Mouse (Mus musculus) inflammation-experienced regulatory T-cells, adult 6 months (primary cell): Measurements from ENCODE around the gene Nme7. TPM values are rescaled to one million over a fixed set of nuclear protein-coding genes. Genes with fewer than 3 reads are reported as not detected.
A peak's percentile ranks its signal among the peaks of the same experiment; 100 is the strongest.

ENCODE experiments used
- ATAC-seq: one replicate; pipeline ENCODE4 v1.8.0; 2017
- polyA plus RNA-seq, 3 experiments: library from polyadenylated mRNA; unstranded; fragments of 100-300 nt; shearing (Covaris generic); gene quantifications; one replicate each; pipeline ENCODE4 v1.2.1; 2017

Nme7 gene
- polyA plus RNA-seq, 3 experiments from 2014 or later: 11.5 to 19.0 (median 12.5) TPM

- no peak for ATAC-seq
Measured at GRCm38 (mm10) chr1:164384972-164385371, 81.1 kb downstream of the Nme7 start.

DNA sequence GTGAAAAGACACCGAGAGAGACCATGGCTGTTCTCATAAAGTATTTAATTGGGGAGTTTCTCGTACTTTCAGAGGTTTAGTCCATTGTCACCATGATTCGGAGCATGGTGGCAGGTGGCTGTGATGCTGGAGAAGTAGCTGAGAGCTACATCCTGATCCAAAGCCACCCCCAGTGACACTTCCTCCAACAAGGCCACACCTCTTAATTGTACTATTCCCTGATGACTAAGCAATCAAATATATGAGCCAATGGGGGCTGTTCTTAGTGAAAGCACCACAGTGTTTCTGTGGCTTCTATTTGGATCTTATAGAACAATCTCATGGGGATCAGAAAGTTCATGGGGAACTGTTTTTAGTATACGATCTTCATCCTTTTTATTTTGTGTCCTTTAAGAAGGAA, 85.8 kb downstream of the Nme7 start:
- ATAC-seq: no peak

DNA sequence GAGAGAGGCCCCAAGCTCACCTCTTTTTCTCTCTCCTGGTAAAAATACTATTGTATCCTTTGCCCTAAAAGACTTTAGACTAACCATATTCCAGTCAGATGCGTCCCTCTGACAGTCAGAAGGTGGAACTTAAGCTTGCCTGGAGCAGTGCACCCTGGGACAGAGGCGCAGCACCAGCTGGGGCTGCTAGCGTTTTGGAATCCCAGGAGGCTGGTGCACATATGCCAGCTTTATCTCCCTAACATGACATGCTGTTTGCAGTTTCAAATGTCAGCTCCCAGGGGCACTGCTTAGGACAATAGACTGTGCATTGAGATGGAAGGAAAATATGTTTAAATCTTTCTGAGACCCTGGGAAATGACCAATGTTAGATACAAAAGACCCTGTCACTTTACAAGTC, 88.3 kb downstream of the Nme7 start:
- no peak for ATAC-seq

DNA sequence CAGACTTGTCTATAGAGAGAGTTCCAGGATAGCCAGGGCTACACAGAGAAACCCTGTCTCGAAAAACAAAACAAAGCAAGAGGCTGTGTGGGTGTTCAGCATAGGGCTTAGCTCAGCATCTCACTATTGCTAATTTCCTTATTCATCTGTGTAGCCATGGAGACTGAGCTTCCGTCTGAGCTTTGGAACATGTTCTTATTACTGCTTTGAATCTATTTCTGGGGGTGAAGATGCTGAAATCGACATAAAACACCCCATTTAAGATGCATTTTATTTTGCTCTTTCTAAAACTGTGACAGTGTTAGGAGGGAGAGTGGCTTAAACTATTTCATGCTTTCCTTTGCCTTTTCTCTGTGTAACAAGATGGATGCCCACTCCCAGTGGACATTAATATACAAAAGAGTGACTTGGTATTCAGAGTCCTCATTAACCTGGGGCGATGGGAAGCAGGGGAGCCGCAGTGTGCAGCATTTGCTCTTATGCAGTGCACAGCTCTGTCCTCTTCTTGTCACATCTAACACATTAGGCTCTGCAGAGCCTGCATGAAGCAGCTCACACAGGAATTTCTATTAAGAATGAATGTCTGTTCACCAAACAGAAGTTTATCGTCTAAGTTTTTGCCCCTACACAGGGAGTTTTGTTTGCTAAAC, 91.3 kb downstream of the Nme7 start:
- ATAC-seq: peak; percentile 91

GRCm38 (mm10) chr1:164397672-164398071, 93.8 kb downstream of the Nme7 start:
- ATAC-seq: no peak

DNA sequence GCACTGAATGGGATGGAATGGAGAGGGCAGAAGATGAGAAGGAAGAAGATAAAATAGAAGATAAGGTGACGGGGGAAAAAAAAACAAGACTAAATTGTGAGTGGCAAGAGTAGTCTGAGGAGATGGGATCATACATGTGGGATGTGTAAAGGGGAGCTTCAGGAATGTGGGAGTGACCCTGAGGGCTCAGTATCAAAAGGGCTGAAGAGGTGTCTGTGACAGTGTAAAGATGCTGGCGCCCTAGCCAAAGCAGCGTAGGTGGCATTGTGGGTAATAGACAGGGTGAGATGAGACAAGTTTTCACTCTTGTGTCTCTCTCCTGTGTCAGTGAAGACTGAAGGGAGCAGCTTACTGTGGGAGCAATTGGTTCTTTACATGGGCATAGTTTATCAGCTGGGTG, 95.7 kb downstream of the Nme7 start:
- ATAC-seq: no peak

- ATAC-seq: peak; percentile 41
Measured at GRCm38 (mm10) chr1:164405385-164405802, 101.5 kb downstream of the Nme7 start.

GRCm38 (mm10) chr1:164406506-164406905, 102.6 kb downstream of the Nme7 start:
- ATAC-seq: no peak

- ATAC-seq: no peak
Measured at GRCm38 (mm10) chr1:164408655-164409054, 104.7 kb downstream of the Nme7 start.

- ATAC-seq: no peak
Measured at GRCm38 (mm10) chr1:164411306-164411705, 107.4 kb downstream of the Nme7 start.

- no peak for ATAC-seq
Measured at GRCm38 (mm10) chr1:164412906-164413305, 109.0 kb downstream of the Nme7 start.

- ATAC-seq: peak; percentile 90
Measured at GRCm38 (mm10) chr1:164413608-164414007, 109.7 kb downstream of the Nme7 start.

DNA sequence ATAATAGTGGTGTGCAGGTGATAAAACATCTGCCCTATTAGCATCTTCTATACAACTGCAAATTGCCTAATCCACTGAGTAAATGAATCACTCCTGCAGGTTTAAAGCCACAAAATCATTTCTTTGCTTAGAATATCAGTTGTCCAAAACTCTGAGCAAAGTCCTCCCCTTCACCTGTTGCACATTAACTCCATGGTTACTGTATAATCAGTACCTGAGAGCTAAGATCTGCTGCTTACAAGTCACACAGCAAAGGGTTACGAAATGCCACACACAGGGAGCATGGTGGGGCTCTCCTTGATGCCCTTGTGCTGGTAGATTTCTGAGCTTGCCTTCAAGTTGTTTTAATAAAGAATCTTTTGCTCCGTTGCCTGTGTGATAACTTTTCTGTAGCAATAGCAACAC, 111.4 kb downstream of the Nme7 start:
- no peak for ATAC-seq

GRCm38 (mm10) chr1:164416692-164417394, 112.9 kb downstream of the Nme7 start:
- ATAC-seq: no peak

- ATAC-seq: no peak
Measured at GRCm38 (mm10) chr1:164417604-164418003, 113.7 kb downstream of the Nme7 start.

DNA sequence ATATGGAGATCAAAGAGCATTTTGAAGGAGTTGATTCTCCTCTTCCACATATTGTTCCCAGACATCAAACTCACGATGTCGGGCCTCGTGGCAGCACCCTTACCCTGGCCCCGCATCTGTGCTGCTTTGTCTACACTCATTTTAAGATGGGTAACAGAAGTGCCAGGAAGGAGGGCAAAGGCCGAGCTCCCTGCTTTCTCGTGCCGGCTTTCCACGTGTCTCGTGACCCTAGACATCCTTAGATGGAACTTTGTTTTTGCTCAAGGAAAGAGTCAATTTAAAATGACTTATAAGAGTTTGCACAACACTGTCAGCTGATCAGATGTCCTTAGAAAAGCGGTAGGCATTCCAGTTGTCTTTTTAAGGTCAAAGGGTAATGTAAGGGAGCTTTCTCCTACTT, 114.4 kb downstream of the Nme7 start:
- no peak for ATAC-seq

DNA sequence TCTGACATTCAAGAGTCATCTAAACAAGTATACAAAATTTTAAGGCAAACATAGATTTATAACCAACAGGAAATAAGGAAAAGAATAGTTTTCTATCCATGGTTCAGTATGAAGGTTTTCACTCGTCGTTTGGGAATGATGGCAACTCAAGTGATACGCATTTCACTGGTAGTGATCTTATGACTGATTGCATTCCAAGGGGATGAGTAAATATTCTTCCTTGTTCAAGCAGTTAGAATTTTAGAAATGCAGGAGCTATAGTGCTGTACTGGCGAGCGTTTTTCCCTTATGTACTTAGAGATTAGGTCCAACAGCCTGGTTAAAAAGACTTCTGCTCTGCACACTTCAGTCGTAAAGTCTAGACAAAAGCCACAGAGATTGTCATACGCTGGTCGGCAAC, 115.5 kb downstream of the Nme7 start:
- ATAC-seq: no peak

DNA sequence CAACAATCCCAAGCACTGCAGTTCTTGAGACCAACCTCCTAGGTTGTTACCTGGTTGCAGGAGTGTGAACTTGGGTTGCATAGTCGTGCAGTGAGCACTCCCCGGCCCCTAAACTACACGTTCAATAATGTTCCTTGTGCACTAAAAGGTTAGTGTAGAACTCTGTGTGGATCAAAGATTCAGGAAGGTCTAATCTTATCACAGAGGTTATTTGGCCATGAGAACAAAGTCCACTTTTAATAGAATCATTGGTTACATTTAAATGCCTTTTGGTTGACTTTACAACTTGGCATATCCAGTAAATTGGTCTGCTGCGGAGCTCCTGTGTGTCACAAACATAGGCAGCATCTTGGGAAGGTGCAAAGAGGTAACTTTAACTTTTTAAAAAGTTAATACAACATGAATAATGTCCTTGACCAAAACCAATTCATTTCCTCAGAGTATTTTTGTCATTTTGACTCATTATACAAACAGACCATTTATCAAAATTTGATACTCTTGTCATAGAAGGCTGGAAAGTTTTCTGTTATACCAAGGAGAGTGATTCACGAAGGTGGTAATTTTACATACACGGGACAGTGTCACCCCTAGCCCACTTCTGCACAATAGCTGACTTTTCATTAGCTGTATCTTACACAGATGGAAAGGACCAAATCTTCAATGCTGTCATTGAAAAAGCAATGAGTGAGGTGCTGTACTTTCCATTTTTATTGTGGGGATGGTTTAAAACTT, 116.9 kb downstream of the Nme7 start:
- no peak for ATAC-seq

GRCm38 (mm10) chr1:164426227-164426626, 122.3 kb downstream of the Nme7 start:
- ATAC-seq: no peak

DNA sequence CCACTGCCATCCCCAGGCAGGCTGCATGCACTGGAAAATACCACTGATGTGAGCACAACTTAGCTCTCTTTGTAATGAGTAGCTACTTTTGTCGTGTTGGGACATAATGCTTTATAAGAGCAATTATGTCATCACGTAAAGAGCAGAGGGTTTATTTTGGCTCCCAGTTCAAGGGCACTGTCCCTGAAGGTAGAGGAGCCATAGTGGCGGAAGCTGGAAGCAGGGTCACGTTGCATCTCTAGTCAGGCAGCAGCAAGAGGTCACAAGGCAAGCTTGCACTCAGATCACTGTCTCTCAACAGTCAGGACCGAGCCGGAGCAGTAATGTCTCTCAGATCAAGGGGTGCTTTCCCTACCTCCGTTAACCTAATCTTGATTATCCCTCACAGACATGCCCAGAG, 123.9 kb downstream of the Nme7 start:
- no peak for ATAC-seq

DNA sequence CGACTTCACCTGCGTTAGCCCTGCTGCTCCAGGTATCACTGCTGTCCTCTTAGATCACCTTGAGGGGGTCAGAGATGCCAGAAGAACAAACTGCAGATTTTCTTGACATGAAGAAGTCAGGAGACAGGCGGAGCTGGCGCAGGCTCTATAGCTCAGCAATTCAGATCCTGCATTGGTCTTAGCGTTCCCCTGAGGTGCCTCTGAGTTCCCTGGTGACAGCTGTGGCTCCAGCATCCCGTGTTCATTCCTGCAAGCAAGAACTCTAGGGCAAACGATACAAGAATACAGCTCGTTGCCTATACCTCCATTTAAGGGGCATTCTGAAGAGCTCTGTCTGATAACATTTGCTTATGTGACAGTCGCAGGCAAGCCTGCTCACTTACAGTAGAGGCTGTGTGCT, 124.7 kb downstream of the Nme7 start:
- no peak for ATAC-seq

- ATAC-seq: no peak
Measured at GRCm38 (mm10) chr1:164432649-164433048, 128.7 kb downstream of the Nme7 start.

DNA sequence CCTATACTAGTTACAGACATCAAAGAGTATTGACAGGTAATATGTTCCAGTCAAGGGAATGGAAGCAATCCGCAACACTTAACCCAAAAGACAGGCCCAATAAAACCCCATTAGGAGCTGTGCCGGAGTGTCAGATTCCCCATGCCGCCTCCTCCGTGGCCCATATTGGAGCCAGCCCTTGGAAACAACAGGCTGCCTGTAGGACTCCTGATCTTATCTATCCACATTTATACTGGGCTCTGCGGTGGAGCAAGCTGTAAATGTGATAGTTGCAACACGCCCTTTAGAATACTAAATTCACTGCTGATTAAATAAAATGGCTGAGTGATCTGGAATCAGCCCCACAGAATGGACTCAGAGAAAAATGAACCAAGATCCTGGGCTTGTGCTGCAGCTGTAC, 130.1 kb downstream of the Nme7 start:
- ATAC-seq: no peak

DNA sequence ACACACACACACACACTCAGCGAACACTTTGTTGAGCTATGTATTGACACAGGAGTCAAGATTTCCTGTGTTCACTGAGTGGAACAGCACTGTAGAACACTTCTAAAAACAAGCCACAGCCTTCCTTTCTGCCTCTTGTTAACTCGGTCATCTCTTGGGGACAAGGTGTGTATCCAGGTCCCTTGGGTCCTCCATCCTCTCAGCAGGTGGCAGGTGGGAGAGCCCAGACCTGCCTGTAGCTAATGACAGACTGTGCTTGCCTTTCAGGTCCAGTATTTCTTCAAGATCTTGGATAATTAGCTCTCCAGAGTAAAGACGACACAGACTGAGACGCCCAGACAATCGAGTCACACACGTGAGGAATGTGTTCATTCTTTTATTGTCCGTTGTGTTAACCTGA, 132.8 kb downstream of the Nme7 start:
- no peak for ATAC-seq
